In genomic region chr6:88083672-88084071, GRCm38 (mm10) we compare ENCODE assay signal across 8 mouse cellular contexts. TPM values are rescaled to one million over a fixed set of nuclear protein-coding genes. Genes with fewer than 3 reads are reported as not detected.
A peak's percentile ranks its signal among the peaks of the same experiment; 100 is the strongest.
DNase-seq lines count a peak whose midpoint lies in the region; ATAC-seq lines count a peak whose summit lies in the region.

No protein-coding gene starts in this region.

- H3K4me1 ChIP-seq in kidney, embryonic 16.5 days (ENCODE audit: insufficient read depth, low read length), result peaks cover 24% of the 10 kb centered on the region
- peaks cover 23% of the 10 kb centered on the region for H3K4me1 ChIP-seq in embryonic facial prominence, embryonic 12.5 days
- peaks cover 24% of the 10 kb centered on the region for H3K4me1 ChIP-seq in midbrain, embryonic 16.5 days (ENCODE audit: control insufficient read depth, insufficient read depth, low read length)

- H3K9ac ChIP-seq in kidney, embryonic 16.5 days (replicated peaks; ENCODE audit: low read length), result no peak overlapping the region
- H3K9ac ChIP-seq in embryonic facial prominence, embryonic 12.5 days, result no peak overlapping the region
- no peak overlapping the region for H3K9ac ChIP-seq in midbrain, embryonic 16.5 days (ENCODE audit: low read depth, low read length)

- WGBS in kidney, embryonic 16.5 days, result 62% methylated on average over 3 of the region's 3 CpGs
- 71% methylated on average over 3 of the region's 3 CpGs for WGBS in embryonic facial prominence, embryonic 12.5 days
- 69% methylated on average over 3 of the region's 3 CpGs for WGBS in midbrain, embryonic 16.5 days

- peak overlapping the region; percentile 100 for H3K4me3 ChIP-seq in kidney, embryonic 16.5 days (ENCODE audit: low read length)
- H3K4me3 ChIP-seq in embryonic facial prominence, embryonic 12.5 days, result peak overlapping the region; percentile 96; the same call in 1 of the 2 replicates
- peak overlapping the region; percentile 99 for H3K4me3 ChIP-seq in midbrain, embryonic 16.5 days (ENCODE audit: low read depth, low read length)

- no peaks in the 10 kb centered on the region for H3K9me3 ChIP-seq in kidney, embryonic 16.5 days (ENCODE audit: low read length)
- H3K9me3 ChIP-seq in embryonic facial prominence, embryonic 12.5 days, result no peaks in the 10 kb centered on the region
- H3K9me3 ChIP-seq in midbrain, embryonic 16.5 days (replicated peaks; ENCODE audit: control insufficient read depth, low read length, poor library complexity, severe bottlenecking), result no peaks in the 10 kb centered on the region

- H3K27me3 ChIP-seq in kidney, embryonic 16.5 days (ENCODE audit: insufficient read depth, low read length), result no peaks in the 10 kb centered on the region; the same call in 1 of the 2 replicates
- no peaks in the 10 kb centered on the region for H3K27me3 ChIP-seq in embryonic facial prominence, embryonic 12.5 days
- H3K27me3 ChIP-seq in midbrain, embryonic 16.5 days (ENCODE audit: control insufficient read depth, insufficient read depth, low read depth, low read length), result peaks cover 12% of the 10 kb centered on the region; the same call in 1 of the 2 replicates

- no peak for ATAC-seq in kidney, embryonic 16.5 days (ENCODE audit: low FRiP score, low TSS enrichment)
- no peak for ATAC-seq in embryonic facial prominence, embryonic 12.5 days (ENCODE audit: insufficient number of reproducible peaks, insufficient read depth, low FRiP score, low TSS enrichment)
- peak; percentile 3 for ATAC-seq in inflammation-experienced regulatory T-cells, adult 6 months
- ATAC-seq in midbrain, embryonic 16.5 days, result 0 out of 2 replicates have a peak, but pooled peaks have one; percentile 29

- no peak overlapping the region for H3K27ac ChIP-seq in kidney, embryonic 16.5 days (ENCODE audit: low read length)
- no peak overlapping the region for H3K27ac ChIP-seq in embryonic facial prominence, embryonic 12.5 days
- no peak overlapping the region for H3K27ac ChIP-seq in midbrain, embryonic 16.5 days (ENCODE audit: low read length)

- DNase-seq in kidney, adult 9 months, result no peak
- no peak for DNase-seq in adrenal gland, adult (ENCODE audit: inconsistent age in 2 of 2, low spot score in 1 of 2)
- no peak for DNase-seq in adrenal gland, postnatal 14 days
- no peak for DNase-seq in frontal cortex, postnatal 14 days (ENCODE audit: low spot score in 2 of 2)

- peaks cover 5% of the 10 kb centered on the region for H3K36me3 ChIP-seq in kidney, embryonic 16.5 days (ENCODE audit: insufficient read depth, low read length)
- H3K36me3 ChIP-seq in embryonic facial prominence, embryonic 12.5 days, result peaks cover 5% of the 10 kb centered on the region; the same call in 1 of the 2 replicates
- H3K36me3 ChIP-seq in midbrain, embryonic 16.5 days (ENCODE audit: control insufficient read depth, insufficient read depth, low read length), result 0 out of 2 replicates have a peak, but pooled peaks cover 2% of the 10 kb centered on the region

- H3K4me2 ChIP-seq in kidney, embryonic 16.5 days (replicated peaks; ENCODE audit: low read depth, low read length), result peak overlapping the region; percentile 66
- H3K4me2 ChIP-seq in embryonic facial prominence, embryonic 12.5 days (replicated peaks), result peak overlapping the region; percentile 48
- peak overlapping the region; percentile 64 for H3K4me2 ChIP-seq in midbrain, embryonic 16.5 days (ENCODE audit: low read length)

RNA-seq across cellular contexts. Expression of gene Rpn1, which starts 0.6 kb away (rescaled TPM):
- 457 and 473 TPM in 2 replicates for polyA plus RNA-seq in kidney, embryonic 16.5 days (2015; fragmentation: Nextera tagmentation; extraction: Ambion mirVana)
- 345 and 352 TPM in 2 replicates for polyA plus RNA-seq in embryonic facial prominence, embryonic 12.5 days (2016; fragmentation: Nextera tagmentation; extraction: Ambion mirVana)
- 100 to 1,000 TPM in 2 of 3 experiments, 10 to 100 TPM in 1; 82.7 to 138 (median 128) TPM for polyA plus RNA-seq in inflammation-experienced regulatory T-cells, adult 6 months (2017; shearing (Covaris generic))
- 321 and 328 TPM in 2 replicates for polyA plus RNA-seq in midbrain, embryonic 16.5 days (2015; fragmentation: Nextera tagmentation; extraction: Ambion mirVana)
- 183 and 185 TPM in 2 replicates for total RNA-seq in adrenal gland, postnatal 14 days (2021)

RNA-seq across cellular contexts. Expression of gene Rab7, which starts 38.6 kb away (rescaled TPM):
- polyA plus RNA-seq in kidney, embryonic 16.5 days (2015; fragmentation: Nextera tagmentation; extraction: Ambion mirVana), result 259 and 261 TPM in 2 replicates
- polyA plus RNA-seq in embryonic facial prominence, embryonic 12.5 days (2016; fragmentation: Nextera tagmentation; extraction: Ambion mirVana), result 169 and 175 TPM in 2 replicates
- 100 to 1,000 TPM; 271 to 323 (median 302) TPM for polyA plus RNA-seq in inflammation-experienced regulatory T-cells, adult 6 months (2017; shearing (Covaris generic))
- polyA plus RNA-seq in midbrain, embryonic 16.5 days (2015; fragmentation: Nextera tagmentation; extraction: Ambion mirVana), result 357 and 370 TPM in 2 replicates
- 280 and 282 TPM in 2 replicates for total RNA-seq in adrenal gland, postnatal 14 days (2021)

Comparison
In these comparisons a context has a peak if more than half of its experiments do, and no peak if none do; other contexts are left out.
1. ATAC-seq: peak in inflammation-experienced regulatory T-cells, adult 6 months (single experiment) and midbrain, embryonic 16.5 days (single experiment); none in kidney, embryonic 16.5 days (single experiment) and embryonic facial prominence, embryonic 12.5 days (single experiment).
2. Peak in every context shown above with its lines, with median percentiles within 50 percentile points of each other: H3K4me2 ChIP-seq and H3K4me3 ChIP-seq.